Mouse (Mus musculus) limb, embryonic 13.5 days (tissue): ENCODE measurements around the gene C1qtnf6. TPM values are rescaled to one million over a fixed set of nuclear protein-coding genes. Genes with fewer than 3 reads are reported as not detected.

Source experiments
- ATAC-seq: fragments of 200-750 bp; cut with Nextera tagmentation; 2 replicates; pipeline ENCODE4 v1.8.0; 2017; ENCODE audit warnings: low read depth, moderate number of reproducible peaks, moderate TSS enrichment; ENCODE audit not compliant: low FRiP score
- H3K27ac ChIP-seq: fragments of 300-500 bp; sonication (generic); 2 replicates; pipeline ENCODE4 v1.5.1; 2015; ENCODE audit warnings: inconsistent platforms, mild to moderate bottlenecking, moderate library complexity
- H3K27me3 ChIP-seq: fragments of 300-500 bp; sonication (generic); 2 replicates; pipeline ENCODE4 v1.6.1; 2015; ENCODE audit warnings: mild to moderate bottlenecking, inconsistent platforms
- H3K36me3 ChIP-seq: fragments of 300-500 bp; sonication (generic); 2 replicates; pipeline ENCODE4 v1.6.1; 2015; ENCODE audit warnings: inconsistent platforms, mild to moderate bottlenecking, moderate library complexity
- H3K4me1 ChIP-seq: fragments of 300-500 bp; sonication (generic); 2 replicates; pipeline ENCODE4 v1.6.1; 2015; ENCODE audit warnings: inconsistent platforms
- H3K4me2 ChIP-seq: fragments of 300-500 bp; sonication (generic); replicated peaks from 2 replicates; pipeline ENCODE4 v1.6.1; 2015; ENCODE audit warnings: inconsistent platforms, mild to moderate bottlenecking, moderate library complexity
- H3K4me3 ChIP-seq: fragments of 300-500 bp; sonication (generic); 2 replicates; pipeline ENCODE4 v1.5.1; 2015; ENCODE audit warnings: moderate library complexity, mild to moderate bottlenecking, inconsistent platforms
- H3K9ac ChIP-seq: fragments of 300-500 bp; sonication (generic); 2 replicates; pipeline ENCODE4 v1.6.1; 2015; ENCODE audit warnings: mild to moderate bottlenecking, inconsistent platforms
- H3K9me3 ChIP-seq: fragments of 300-500 bp; sonication (generic); 2 replicates; pipeline ENCODE4 v1.6.1; 2016; ENCODE audit warnings: inconsistent platforms
- WGBS: fragments of 180-500 bp; shearing (Covaris S2); methylation state at CpG from one replicate; pipeline ENCODE4 v1.1.7; 2015; 5-methylcytosine and 5-hydroxymethylcytosine counted together
- polyA plus RNA-seq: library from polyadenylated mRNA; unstranded; fragments of >200 nt; fragmentation: Nextera tagmentation; extraction: Ambion mirVana; gene quantifications from 2 replicates; pipeline ENCODE4 v1.2.1, GENCODE M21; 2015

Gene C1qtnf6
- polyA plus RNA-seq, 1 experiment from 2014 or later = 32.2 TPM

DNA sequence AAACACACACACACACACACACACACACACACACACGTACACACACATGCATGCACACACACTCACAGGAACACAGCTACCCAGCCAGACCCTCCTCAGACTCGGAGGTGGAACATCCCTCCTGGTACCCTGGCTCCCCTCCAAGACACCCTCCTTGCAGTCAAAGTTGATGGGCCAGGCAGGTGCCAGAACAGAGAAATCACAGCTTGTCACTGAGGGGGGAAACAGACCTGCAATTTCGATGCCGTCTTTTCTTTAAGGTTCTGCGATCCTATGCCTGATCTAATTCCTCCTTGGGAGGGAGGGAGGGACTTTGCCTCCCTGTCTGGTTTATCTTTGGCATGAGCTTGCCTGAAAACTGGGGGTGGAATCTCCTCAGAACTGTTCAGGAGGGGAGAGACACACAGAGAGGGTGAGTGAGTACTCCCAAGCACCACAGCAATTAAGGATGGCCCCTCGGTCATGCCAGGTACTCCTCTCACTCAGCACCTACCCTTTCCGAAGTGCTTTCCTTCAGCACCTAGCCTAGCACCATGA lies 11.6 kb upstream of the C1qtnf6 start:
- H3K9ac ChIP-seq = no peak overlapping the region
- ATAC-seq = no peak
- no peak overlapping the region for H3K27ac ChIP-seq
- H3K27me3 ChIP-seq = peaks cover 56% of the 10 kb centered on the region
- H3K4me3 ChIP-seq = no peak overlapping the region
- H3K4me1 ChIP-seq = peaks cover 30% of the 10 kb centered on the region
- WGBS = 62% methylated on average over 7 of the region's 7 CpGs
- H3K4me2 ChIP-seq = no peak overlapping the region
- H3K36me3 ChIP-seq = no peaks in the 10 kb centered on the region
- H3K9me3 ChIP-seq = no peaks in the 10 kb centered on the region

- Histone ChIP-seq H3K4me2 (no peak overlapping the region), H3K27me3 (peaks cover 61% of the 10 kb centered on the region), H3K36me3 (no peaks in the 10 kb centered on the region), H3K4me3 (no peak overlapping the region), H3K9ac (no peak overlapping the region), H3K4me1 (peaks cover 30% of the 10 kb centered on the region), H3K9me3 (no peaks in the 10 kb centered on the region), H3K27ac (no peak overlapping the region)
- no peak for ATAC-seq
- 50% methylated on average over 3 of the region's 3 CpGs for WGBS
Observed at GRCm38 (mm10) chr15:78542098-78542766, 11.0 kb upstream of the C1qtnf6 start.

DNA sequence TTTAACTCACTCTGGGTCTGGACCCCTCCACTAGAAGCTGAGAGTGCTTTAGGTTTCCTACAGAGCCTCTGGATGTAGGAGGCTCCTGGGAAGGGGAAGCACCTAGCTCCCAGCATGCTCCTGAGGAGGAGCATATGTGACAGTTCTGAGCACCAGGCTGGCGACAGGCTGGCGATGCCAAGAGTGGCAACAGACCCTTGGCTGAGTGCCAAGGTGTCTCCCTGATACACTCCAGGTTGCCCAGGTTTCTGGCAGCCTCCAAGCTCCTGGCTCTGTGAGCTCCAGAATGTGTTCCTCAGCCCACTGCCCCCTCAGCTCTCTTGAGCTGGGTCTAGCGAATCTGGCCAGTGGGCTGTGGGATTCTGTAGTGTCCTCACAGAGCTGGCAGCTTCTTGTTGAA lies 10.4 kb upstream of the C1qtnf6 start:
- Histone ChIP-seq H3K27ac (no peak overlapping the region), H3K4me3 (no peak overlapping the region), H3K9me3 (no peaks in the 10 kb centered on the region), H3K4me2 (no peak overlapping the region), H3K9ac (no peak overlapping the region; the same call in 1 of the 2 replicates), H3K36me3 (no peaks in the 10 kb centered on the region), H3K27me3 (peaks cover 61% of the 10 kb centered on the region), H3K4me1 (peaks cover 30% of the 10 kb centered on the region)
- WGBS = 65% methylated on average over 3 of the region's 3 CpGs
- ATAC-seq = no peak

- no peaks in the 10 kb centered on the region for H3K9me3 ChIP-seq
- 88% methylated on average over 3 of the region's 3 CpGs for WGBS
- H3K4me1 ChIP-seq = peaks cover 30% of the 10 kb centered on the region
- H3K27ac ChIP-seq = no peak overlapping the region
- no peak overlapping the region for H3K4me3 ChIP-seq
- H3K27me3 ChIP-seq = peaks cover 61% of the 10 kb centered on the region
- H3K9ac ChIP-seq = no peak overlapping the region
- no peak overlapping the region for H3K4me2 ChIP-seq
- ATAC-seq = no peak
- H3K36me3 ChIP-seq = no peaks in the 10 kb centered on the region
Observed at GRCm38 (mm10) chr15:78541036-78541435, 9.8 kb upstream of the C1qtnf6 start.

DNA sequence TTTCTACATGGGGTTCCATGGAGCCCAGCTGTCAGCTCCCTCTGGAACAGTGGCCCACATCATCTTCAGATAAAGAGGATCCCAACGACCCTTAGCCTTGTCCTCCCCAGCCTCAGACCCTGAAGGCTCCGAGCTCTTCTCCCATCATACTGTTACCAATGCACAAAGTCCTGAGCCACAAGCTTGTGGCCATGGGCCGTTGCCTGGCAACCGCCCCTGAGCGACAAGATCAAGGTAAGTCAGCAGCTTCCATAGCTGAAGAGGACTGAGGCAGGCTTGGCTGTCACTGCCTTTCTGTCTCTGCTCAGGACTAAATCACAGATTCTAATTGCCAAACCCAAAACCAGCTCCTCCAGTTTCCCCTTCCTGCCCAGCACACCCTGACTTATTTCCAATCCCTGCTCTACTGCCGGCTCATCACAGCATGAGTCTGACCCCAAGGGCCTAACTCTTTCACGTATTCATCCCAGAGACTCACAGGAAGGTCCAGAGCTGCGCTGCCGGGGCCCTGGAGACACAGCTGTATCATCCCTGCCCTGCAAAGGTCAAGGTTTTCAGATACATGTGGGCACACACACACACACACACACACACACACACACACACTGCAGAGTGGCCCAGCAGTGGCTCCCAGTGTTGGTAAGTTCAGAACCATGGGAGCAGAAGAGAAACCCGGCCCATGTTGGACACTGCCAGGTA lies 4.7 kb upstream of the C1qtnf6 start:
- Histone ChIP-seq H3K4me1 (peaks cover 10% of the 10 kb centered on the region), H3K27ac (no peak overlapping the region), H3K9ac (no peak overlapping the region), H3K4me2 (no peak overlapping the region), H3K27me3 (peaks cover 30% of the 10 kb centered on the region), H3K4me3 (no peak overlapping the region), H3K36me3 (no peaks in the 10 kb centered on the region), H3K9me3 (no peaks in the 10 kb centered on the region)
- no peak for ATAC-seq
- 65% methylated on average over 10 of the region's 10 CpGs for WGBS

- Histone ChIP-seq H3K9me3 (no peaks in the 10 kb centered on the region), H3K9ac (peak overlapping the region; percentile 39; the same call in 1 of the 2 replicates), H3K4me2 (no peak overlapping the region), H3K27ac (no peak overlapping the region), H3K36me3 (no peaks in the 10 kb centered on the region), H3K4me1 (peaks cover 32% of the 10 kb centered on the region), H3K4me3 (no peak overlapping the region), H3K27me3 (peaks cover 6% of the 10 kb centered on the region; the same call in 1 of the 2 replicates)
- ATAC-seq = no peak
- 72% methylated on average over 10 of the region's 10 CpGs for WGBS
Observed at GRCm38 (mm10) chr15:78533346-78533835, 2.2 kb upstream of the C1qtnf6 start.

GRCm38 (mm10) chr15:78532566-78533345 lies 1.5 kb upstream of the C1qtnf6 start:
- Histone ChIP-seq H3K27me3 (0 out of 2 replicates have a peak, but pooled peaks cover 4% of the 10 kb centered on the region), H3K4me3 (no peak overlapping the region), H3K9me3 (no peaks in the 10 kb centered on the region), H3K4me2 (no peak overlapping the region), H3K9ac (no peak overlapping the region), H3K36me3 (no peaks in the 10 kb centered on the region), H3K27ac (no peak overlapping the region), H3K4me1 (peaks cover 39% of the 10 kb centered on the region)
- ATAC-seq = no peak
- WGBS = 74% methylated on average over 10 of the region's 10 CpGs

- under 1% methylated on average over 25 of the region's 25 CpGs for WGBS
- Histone ChIP-seq H3K27me3 (no peaks in the 10 kb centered on the region), H3K4me2 (peak overlapping the region; percentile 61), H3K4me1 (peaks cover 44% of the 10 kb centered on the region), H3K36me3 (no peaks in the 10 kb centered on the region), H3K4me3 (peak overlapping the region; percentile 38), H3K27ac (peak overlapping the region; percentile 76), H3K9ac (peak overlapping the region; percentile 65), H3K9me3 (no peaks in the 10 kb centered on the region)
- ATAC-seq = peak; percentile 90
Observed at GRCm38 (mm10) chr15:78531901-78532469, 769 bp upstream of the C1qtnf6 start.

DNA sequence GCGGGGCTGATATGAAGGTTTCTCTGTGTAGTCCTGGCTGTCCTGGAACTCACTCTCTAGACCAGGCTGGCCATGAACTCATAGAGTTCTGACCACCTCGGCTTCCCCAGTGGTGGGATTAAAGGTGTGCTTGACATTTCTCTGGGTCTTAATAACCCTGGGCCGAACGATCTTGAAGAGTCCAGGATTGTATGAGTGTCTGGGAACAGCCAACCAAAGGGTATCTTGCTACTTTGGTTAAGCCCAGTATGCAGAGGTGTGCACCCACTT lies 170 bp upstream of the C1qtnf6 start:
- no peak for ATAC-seq
- peak overlapping the region; percentile 76; the same call in 1 of the 2 replicates for H3K27ac ChIP-seq
- H3K4me1 ChIP-seq = peaks cover 44% of the 10 kb centered on the region
- peak overlapping the region; percentile 38 for H3K4me3 ChIP-seq
- H3K4me2 ChIP-seq = peak overlapping the region; percentile 61
- no peaks in the 10 kb centered on the region for H3K36me3 ChIP-seq
- H3K9me3 ChIP-seq = no peaks in the 10 kb centered on the region
- no peaks in the 10 kb centered on the region for H3K27me3 ChIP-seq
- 66% methylated on average over 4 of the region's 4 CpGs for WGBS
- H3K9ac ChIP-seq = peak overlapping the region; percentile 65; the same call in 1 of the 2 replicates

DNA sequence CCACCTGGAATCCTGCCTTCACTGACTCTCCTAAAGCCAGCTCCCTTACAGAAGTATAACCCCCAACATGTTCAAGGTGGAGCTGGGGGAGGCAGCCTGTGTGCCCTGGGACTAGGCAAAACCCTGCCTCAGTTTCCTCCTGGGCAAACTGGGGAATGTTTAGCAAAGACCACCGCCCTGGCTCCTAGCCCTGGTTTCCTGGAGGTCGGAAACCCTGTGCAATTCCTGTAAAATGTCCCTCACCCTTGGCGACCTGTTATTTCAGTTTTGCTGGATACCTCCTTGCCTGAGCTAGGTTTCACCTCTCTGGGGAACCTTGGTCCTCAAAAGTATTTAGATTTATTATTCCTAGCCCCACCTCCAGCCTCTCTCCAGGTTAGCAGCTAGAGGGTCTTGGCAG lies 1.1 kb downstream of the C1qtnf6 start:
- no peak for ATAC-seq
- no peaks in the 10 kb centered on the region for H3K9me3 ChIP-seq
- no peak overlapping the region for H3K4me3 ChIP-seq
- H3K9ac ChIP-seq = peak overlapping the region; percentile 72
- peaks cover 1% of the 10 kb centered on the region for H3K36me3 ChIP-seq
- WGBS = 72% methylated on average over 3 of the region's 3 CpGs
- no peaks in the 10 kb centered on the region for H3K27me3 ChIP-seq
- H3K4me1 ChIP-seq = peaks cover 44% of the 10 kb centered on the region
- H3K27ac ChIP-seq = no peak overlapping the region; the same call in 1 of the 2 replicates
- H3K4me2 ChIP-seq = peak overlapping the region; percentile 80

DNA sequence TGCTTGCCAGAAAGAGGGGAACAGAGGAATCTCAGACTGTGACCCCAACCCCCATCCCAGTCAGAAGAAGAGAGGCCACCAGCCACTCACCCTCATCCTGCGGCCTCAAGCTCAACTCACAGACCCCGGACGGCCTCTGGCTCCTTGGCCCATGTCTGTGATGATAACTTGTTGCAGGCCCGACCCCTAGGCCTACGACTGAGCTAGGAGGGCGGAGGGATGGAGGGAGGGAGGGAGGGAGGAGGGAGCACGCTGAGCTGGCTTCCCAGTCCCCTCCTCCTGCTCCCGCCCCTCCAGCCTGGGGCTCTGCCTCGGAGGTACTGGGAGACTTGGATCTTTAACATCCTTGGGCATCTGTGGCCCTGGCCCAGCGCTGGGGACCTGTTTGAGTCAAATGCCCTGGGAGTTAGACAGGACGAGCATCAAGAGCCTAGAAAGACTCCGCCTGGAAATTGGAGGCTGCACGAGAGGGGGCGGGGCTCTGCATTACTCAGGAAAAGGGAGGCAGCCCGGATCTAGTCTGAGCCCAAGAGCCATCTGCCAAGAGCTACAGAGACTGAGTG lies 1.7 kb downstream of the C1qtnf6 start:
- no peaks in the 10 kb centered on the region for H3K9me3 ChIP-seq
- H3K27ac ChIP-seq = peak overlapping the region; percentile 80
- no peaks in the 10 kb centered on the region for H3K27me3 ChIP-seq
- peaks cover 44% of the 10 kb centered on the region for H3K4me1 ChIP-seq
- 2% methylated on average over 15 of the region's 15 CpGs for WGBS
- H3K4me2 ChIP-seq = peak overlapping the region; percentile 80
- peaks cover 8% of the 10 kb centered on the region for H3K36me3 ChIP-seq
- peak overlapping the region; percentile 72 for H3K9ac ChIP-seq
- peak; percentile 67 for ATAC-seq
- H3K4me3 ChIP-seq = peak overlapping the region; percentile 49
